Mouse (Mus musculus): ENCODE measurements around the gene Pola2. TPM values are rescaled to one million over a fixed set of nuclear protein-coding genes. Genes with fewer than 3 reads are reported as not detected.
A peak's percentile ranks its signal among the peaks of the same experiment; 100 is the strongest.

Pola2 gene
- polyA plus RNA-seq, 1 experiment from 2014 or later, result 89.3 TPM

DNA sequence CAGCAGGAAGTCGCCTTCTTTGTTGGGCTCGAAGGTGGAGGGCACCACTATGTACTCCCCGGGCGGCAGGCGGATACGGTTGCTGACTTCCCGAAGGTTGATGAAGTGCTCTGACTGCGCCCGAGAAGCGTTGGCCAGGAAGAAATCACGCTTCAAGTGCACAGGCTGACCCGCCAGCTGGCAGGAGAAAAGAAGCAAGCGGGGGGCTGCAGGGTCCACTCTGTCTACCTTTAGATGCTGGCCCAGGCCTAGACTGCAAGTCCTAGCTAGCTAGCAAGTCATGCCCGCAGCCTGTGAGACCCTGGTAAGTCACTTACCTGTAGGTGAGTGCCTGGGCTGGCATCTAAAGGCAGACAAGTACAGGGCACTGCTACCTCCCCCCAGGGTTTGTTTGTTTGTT is 30.7 kb upstream of the Pola2 start:
- no peak for DNase-seq
- Histone ChIP-seq H3K4me3 (ENCODE audit: low read depth, low read length) (no peak overlapping the region), H3K9ac (no peak overlapping the region), H3K9me3 (ENCODE audit: low read depth, low read length) (no peaks in the 10 kb centered on the region), H3K4me1 (ENCODE audit: insufficient read depth) (no peaks in the 10 kb centered on the region), H3K36me3 (ENCODE audit: insufficient read depth) (0 out of 2 replicates have a peak, but pooled peaks cover 2% of the 10 kb centered on the region), H3K4me2 (no peak overlapping the region), H3K27me3 (ENCODE audit: insufficient read depth, low read length) (no peaks in the 10 kb centered on the region), H3K27ac (ENCODE audit: low read depth) (no peak overlapping the region)
- WGBS, result 74% methylated on average over 14 of the region's 14 CpGs
- TF ChIP-seq CTCF (IDR thresholded peaks at IDR 0.05; ENCODE audit: low read depth), result no peak
- no peak for ATAC-seq (ENCODE audit: insufficient read depth)

DNA sequence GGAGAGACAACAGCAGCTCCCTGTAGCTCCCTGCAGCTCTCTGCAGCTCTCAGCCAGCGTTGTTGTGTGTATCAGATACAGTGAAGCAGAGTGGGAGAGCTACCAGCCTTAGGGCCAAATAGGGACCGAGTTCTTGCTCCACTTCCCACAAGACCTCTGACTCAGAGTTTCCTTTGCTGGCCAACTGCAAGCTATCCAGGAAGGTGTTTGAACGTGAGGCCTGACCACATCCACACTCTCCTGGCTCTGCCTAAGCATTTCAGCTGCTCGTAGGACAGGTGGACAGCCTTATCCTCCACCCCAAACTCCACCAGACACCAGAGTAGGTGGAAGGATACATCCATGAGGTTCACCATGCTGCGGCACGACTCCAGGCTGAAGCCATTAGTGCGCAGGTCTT is 28.0 kb upstream of the Pola2 start:
- WGBS, result 74% methylated on average over 7 of the region's 7 CpGs
- no peak overlapping the region for H3K9ac ChIP-seq
- TF ChIP-seq CTCF (IDR thresholded peaks at IDR 0.05; ENCODE audit: low read depth), result no peak

GRCm38 (mm10) chr19:5991467-5991866 is 27.5 kb upstream of the Pola2 start:
- no peak overlapping the region for H3K4me3 ChIP-seq (ENCODE audit: low read depth, low read length)
- 80% methylated on average over 7 of the region's 7 CpGs for WGBS
- H3K36me3 ChIP-seq (ENCODE audit: insufficient read depth), result 0 out of 2 replicates have a peak, but pooled peaks cover 2% of the 10 kb centered on the region
- no peak overlapping the region for H3K9ac ChIP-seq
- no peak for ATAC-seq (ENCODE audit: insufficient read depth)
- no peaks in the 10 kb centered on the region for H3K27me3 ChIP-seq (ENCODE audit: insufficient read depth, low read length)
- DNase-seq, result no peak
- H3K4me2 ChIP-seq, result no peak overlapping the region
- H3K4me1 ChIP-seq (ENCODE audit: insufficient read depth), result peaks cover 9% of the 10 kb centered on the region
- no peaks in the 10 kb centered on the region for H3K9me3 ChIP-seq (ENCODE audit: low read depth, low read length)
- no peak overlapping the region for H3K27ac ChIP-seq (ENCODE audit: low read depth)
- TF ChIP-seq CTCF (IDR thresholded peaks at IDR 0.05; ENCODE audit: low read depth), result no peak

More for the DNA sequence above, 28.0 kb upstream of the Pola2 start:
- Histone ChIP-seq H3K27me3 (ENCODE audit: insufficient read depth, low read length) (no peaks in the 10 kb centered on the region), H3K27ac (ENCODE audit: low read depth) (no peak overlapping the region), H3K36me3 (ENCODE audit: insufficient read depth) (0 out of 2 replicates have a peak, but pooled peaks cover 2% of the 10 kb centered on the region), H3K4me3 (ENCODE audit: low read depth, low read length) (no peak overlapping the region), H3K4me2 (no peak overlapping the region), H3K9me3 (ENCODE audit: low read depth, low read length) (no peaks in the 10 kb centered on the region), H3K4me1 (ENCODE audit: insufficient read depth) (peaks cover 9% of the 10 kb centered on the region)
- ATAC-seq (ENCODE audit: insufficient read depth) (no peak), DNase-seq (no peak)

DNA sequence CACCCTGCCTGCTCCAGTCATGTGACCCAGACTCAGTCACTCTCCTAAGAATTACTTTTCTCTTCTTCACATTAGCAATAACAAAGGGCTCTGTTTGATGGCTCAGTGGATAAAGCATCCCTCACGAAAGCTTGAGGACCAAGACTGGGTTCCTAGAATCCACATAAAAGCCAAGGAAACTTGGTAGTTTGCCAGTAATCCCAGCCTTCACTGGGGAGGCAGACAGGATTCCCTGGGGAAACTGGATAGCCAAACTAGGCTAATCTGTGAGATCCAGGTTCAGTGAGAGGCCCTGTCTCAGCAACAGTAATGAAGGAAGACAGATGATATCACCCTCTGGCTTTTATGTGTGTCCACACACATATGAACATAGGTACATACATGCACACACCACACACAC is 26.9 kb upstream of the Pola2 start:
- ATAC-seq (ENCODE audit: insufficient read depth), result no peak
- Histone ChIP-seq H3K4me3 (ENCODE audit: low read depth, low read length) (no peak overlapping the region), H3K36me3 (ENCODE audit: insufficient read depth) (0 out of 2 replicates have a peak, but pooled peaks cover 2% of the 10 kb centered on the region), H3K27ac (ENCODE audit: low read depth) (no peak overlapping the region), H3K4me2 (no peak overlapping the region), H3K9me3 (ENCODE audit: low read depth, low read length) (no peaks in the 10 kb centered on the region), H3K27me3 (ENCODE audit: insufficient read depth, low read length) (no peaks in the 10 kb centered on the region), H3K9ac (no peak overlapping the region), H3K4me1 (ENCODE audit: insufficient read depth) (peaks cover 9% of the 10 kb centered on the region)
- peak; percentile 18 for DNase-seq
- WGBS, result 61% methylated on average over 1 of the region's 1 CpGs
- TF ChIP-seq CTCF (IDR thresholded peaks at IDR 0.05; ENCODE audit: low read depth), result no peak

GRCm38 (mm10) chr19:5990033-5990432 is 26.0 kb upstream of the Pola2 start:
- DNase-seq (no peak), ATAC-seq (ENCODE audit: insufficient read depth) (no peak)
- Histone ChIP-seq H3K4me3 (ENCODE audit: low read depth, low read length) (no peak overlapping the region), H3K4me1 (ENCODE audit: insufficient read depth) (peaks cover 9% of the 10 kb centered on the region), H3K9me3 (ENCODE audit: low read depth, low read length) (no peaks in the 10 kb centered on the region), H3K4me2 (no peak overlapping the region), H3K27me3 (ENCODE audit: insufficient read depth, low read length) (no peaks in the 10 kb centered on the region), H3K36me3 (ENCODE audit: insufficient read depth) (0 out of 2 replicates have a peak, but pooled peaks cover 2% of the 10 kb centered on the region), H3K27ac (ENCODE audit: low read depth) (0 out of 2 replicates have a peak overlapping the region, but pooled peaks have one; percentile 26), H3K9ac (no peak overlapping the region; the same call in 1 of the 2 replicates)
- 74% methylated on average over 12 of the region's 12 CpGs for WGBS
- TF ChIP-seq CTCF (IDR thresholded peaks at IDR 0.05; ENCODE audit: low read depth), result no peak

DNA sequence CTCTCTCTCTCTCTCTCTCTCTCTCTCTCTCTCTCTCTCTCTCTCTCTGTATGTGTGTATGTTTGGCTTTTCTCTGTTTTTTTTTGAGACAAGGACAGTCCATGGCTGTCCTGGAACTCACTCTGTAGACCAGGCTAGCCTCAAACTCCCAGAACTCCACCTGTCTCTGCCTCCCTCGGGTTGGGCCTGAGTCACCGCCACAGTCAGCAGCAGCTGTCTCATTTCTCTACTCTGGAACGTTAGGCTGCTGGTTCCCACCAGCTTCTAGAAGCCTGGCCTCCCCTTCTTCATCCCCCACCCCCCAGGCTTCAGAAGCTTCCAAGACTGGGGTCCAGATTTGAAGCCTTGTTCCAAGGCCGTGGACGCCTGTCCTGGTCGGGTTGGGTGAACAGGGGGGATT is 25.6 kb upstream of the Pola2 start:
- no peak for TF ChIP-seq CTCF (IDR thresholded peaks at IDR 0.05; ENCODE audit: low read depth)
- Histone ChIP-seq H3K4me3 (ENCODE audit: low read depth, low read length) (peak overlapping the region; percentile 12; the same call in 1 of the 2 replicates), H3K27ac (ENCODE audit: low read depth) (peak overlapping the region; percentile 26; the same call in 1 of the 2 replicates), H3K4me1 (ENCODE audit: insufficient read depth) (peaks cover 9% of the 10 kb centered on the region), H3K9me3 (ENCODE audit: low read depth, low read length) (no peaks in the 10 kb centered on the region), H3K27me3 (ENCODE audit: insufficient read depth, low read length) (no peaks in the 10 kb centered on the region), H3K36me3 (ENCODE audit: insufficient read depth) (0 out of 2 replicates have a peak, but pooled peaks cover 2% of the 10 kb centered on the region), H3K4me2 (peak overlapping the region; percentile 51), H3K9ac (no peak overlapping the region; the same call in 1 of the 2 replicates)
- 51% methylated on average over 6 of the region's 6 CpGs for WGBS
- DNase-seq (no peak), ATAC-seq (ENCODE audit: insufficient read depth) (no peak)

DNA sequence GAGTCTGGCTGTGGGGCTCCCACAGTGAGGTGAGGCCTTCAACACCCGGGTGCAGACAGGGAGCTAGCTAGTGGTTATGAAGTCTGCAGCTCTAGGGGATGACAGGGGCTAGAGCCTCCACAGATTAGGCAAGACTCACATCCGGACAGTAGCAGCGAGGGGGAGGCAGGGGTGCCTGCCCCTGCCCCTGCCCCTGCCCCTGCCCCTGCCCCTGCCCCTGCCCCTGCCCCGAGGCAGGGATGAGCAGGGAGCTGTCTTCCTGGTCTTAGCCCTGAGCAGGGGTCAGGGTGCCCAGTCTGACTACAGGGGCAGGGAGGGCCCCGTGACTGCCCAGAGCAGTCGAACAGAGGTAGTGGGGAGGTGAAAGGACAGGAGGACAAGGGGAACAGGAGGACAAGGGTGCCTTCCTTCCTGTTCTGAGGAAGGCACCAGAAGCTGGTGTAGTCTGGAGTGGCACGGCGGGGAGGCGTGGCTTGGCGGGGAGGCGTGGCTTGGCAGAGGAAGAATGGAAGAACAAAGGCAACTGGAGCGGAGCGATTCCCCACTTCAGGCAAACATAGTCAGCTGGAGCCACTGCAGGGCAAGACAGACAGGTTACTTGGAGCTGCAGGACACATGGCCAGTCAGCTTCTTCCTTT is 24.9 kb upstream of the Pola2 start:
- H3K4me1 ChIP-seq (ENCODE audit: insufficient read depth), result peaks cover 9% of the 10 kb centered on the region
- H3K4me2 ChIP-seq, result peak overlapping the region; percentile 51
- 0 out of 2 replicates have a peak, but pooled peaks cover 2% of the 10 kb centered on the region for H3K36me3 ChIP-seq (ENCODE audit: insufficient read depth)
- no peaks in the 10 kb centered on the region for H3K9me3 ChIP-seq (ENCODE audit: low read depth, low read length)
- peak overlapping the region; percentile 12 for H3K4me3 ChIP-seq (ENCODE audit: low read depth, low read length)
- H3K27ac ChIP-seq (ENCODE audit: low read depth), result peak overlapping the region; percentile 44
- 2% methylated on average over 13 of the region's 13 CpGs for WGBS
- TF ChIP-seq CTCF (IDR thresholded peaks at IDR 0.05; ENCODE audit: low read depth), result no peak
- peak overlapping the region; percentile 47 for H3K9ac ChIP-seq
- peak; percentile 85 for DNase-seq
- no peaks in the 10 kb centered on the region for H3K27me3 ChIP-seq (ENCODE audit: insufficient read depth, low read length)
- ATAC-seq (ENCODE audit: insufficient read depth), result peak; percentile 73
